Mouse (Mus musculus): ENCODE results near the gene Tex22. TPM values are rescaled to one million over a fixed set of nuclear protein-coding genes. Genes with fewer than 3 reads are reported as not detected.

The Tex22 gene
- not detected in 2 replicates for polyA plus RNA-seq (2015; fragmentation: Nextera tagmentation; extraction: Ambion mirVana)

- H3K4me3 ChIP-seq (ENCODE audit: low read depth, low read length), result peak within 1 kb of the TSS; percentile 58
- peak; percentile 81 for ATAC-seq
Measured at GRCm38 (mm10) chr12:113074329-113075062, at the start of gene Tex22. Gene Tex22, plus strand, starts transcription at chr12:113074502.

GRCm38 (mm10) chr12:113026557-113026956 is 47.7 kb upstream of the Tex22 start:
- peaks cover 15% of the 10 kb centered on the region for H3K36me3 ChIP-seq (replicated peaks; ENCODE audit: insufficient read depth, low read length)
- no peak overlapping the region for H3K27ac ChIP-seq (ENCODE audit: low read depth)
- no peak for TF ChIP-seq EP300 (IDR thresholded peaks at IDR 0.05; ENCODE audit: low read depth)
- TF ChIP-seq CTCF (IDR thresholded peaks at IDR 0.05; ENCODE audit: low read depth), result peak; percentile 38; the same call in 1 of the 2 replicates
- no peaks in the 10 kb centered on the region for H3K9me3 ChIP-seq (ENCODE audit: low read length)
- DNase-seq (no peak), ATAC-seq (no peak)
- no peak overlapping the region for H3K4me2 ChIP-seq (ENCODE audit: low read depth, low read length)
- peaks cover 19% of the 10 kb centered on the region for H3K4me1 ChIP-seq (ENCODE audit: insufficient read depth)
- H3K27me3 ChIP-seq (ENCODE audit: insufficient read depth, low read length), result no peaks in the 10 kb centered on the region
- WGBS (ENCODE audit: insufficient replicate concordance), result 97% methylated on average over 1 of the region's 1 CpGs
- H3K9ac ChIP-seq (replicated peaks), result no peak overlapping the region
- no peak overlapping the region for H3K4me3 ChIP-seq (ENCODE audit: low read depth, low read length)

More at GRCm38 (mm10) chr12:113074329-113075062, at the start of gene Tex22:
- Histone ChIP-seq H3K27ac (ENCODE audit: low read depth) (peak within 1 kb of the TSS; percentile 80), H3K27me3 (ENCODE audit: insufficient read depth, low read length) (no peaks in the 10 kb centered on the region), H3K9ac (replicated peaks) (peak within 1 kb of the TSS; percentile 75), H3K4me1 (ENCODE audit: insufficient read depth) (peaks cover 30% of the 10 kb centered on the region), H3K36me3 (replicated peaks; ENCODE audit: insufficient read depth, low read length) (peaks cover 17% of the 10 kb centered on the region), H3K4me2 (ENCODE audit: low read depth, low read length) (peak within 1 kb of the TSS; percentile 99), H3K9me3 (ENCODE audit: low read length) (no peaks in the 10 kb centered on the region)
- 3% methylated on average over 32 of the region's 32 CpGs for WGBS (ENCODE audit: insufficient replicate concordance)
- peak; percentile 85 for DNase-seq
- TF ChIP-seq CTCF (IDR thresholded peaks at IDR 0.05; ENCODE audit: low read depth) (no peak), EP300 (IDR thresholded peaks at IDR 0.05; ENCODE audit: low read depth) (no peak)

- Histone ChIP-seq H3K4me2 (ENCODE audit: low read depth, low read length) (no peak overlapping the region), H3K4me1 (ENCODE audit: insufficient read depth) (peaks cover 28% of the 10 kb centered on the region), H3K9ac (replicated peaks) (no peak overlapping the region), H3K27ac (ENCODE audit: low read depth) (no peak overlapping the region), H3K27me3 (ENCODE audit: insufficient read depth, low read length) (no peaks in the 10 kb centered on the region), H3K36me3 (replicated peaks; ENCODE audit: insufficient read depth, low read length) (peaks cover 15% of the 10 kb centered on the region; the same call in 1 of the 2 replicates), H3K9me3 (ENCODE audit: low read length) (no peaks in the 10 kb centered on the region), H3K4me3 (ENCODE audit: low read depth, low read length) (no peak overlapping the region)
- no peak for DNase-seq
- TF ChIP-seq EP300 (IDR thresholded peaks at IDR 0.05; ENCODE audit: low read depth) (no peak), CTCF (IDR thresholded peaks at IDR 0.05; ENCODE audit: low read depth) (no peak)
- 88% methylated on average over 2 of the region's 2 CpGs for WGBS (ENCODE audit: insufficient replicate concordance)
- no peak for ATAC-seq
Measured at GRCm38 (mm10) chr12:113027495-113027894, 46.8 kb upstream of the Tex22 start.

- 78% methylated on average over 5 of the region's 5 CpGs for WGBS (ENCODE audit: insufficient replicate concordance)
- Histone ChIP-seq H3K9ac (replicated peaks) (no peak overlapping the region), H3K4me3 (ENCODE audit: low read depth, low read length) (no peak overlapping the region), H3K36me3 (replicated peaks; ENCODE audit: insufficient read depth, low read length) (peaks cover 15% of the 10 kb centered on the region; the same call in 1 of the 2 replicates), H3K27me3 (ENCODE audit: insufficient read depth, low read length) (no peaks in the 10 kb centered on the region), H3K9me3 (ENCODE audit: low read length) (no peaks in the 10 kb centered on the region), H3K4me1 (ENCODE audit: insufficient read depth) (peaks cover 30% of the 10 kb centered on the region), H3K27ac (ENCODE audit: low read depth) (no peak overlapping the region), H3K4me2 (ENCODE audit: low read depth, low read length) (no peak overlapping the region)
- TF ChIP-seq CTCF (IDR thresholded peaks at IDR 0.05; ENCODE audit: low read depth), result no peak
- TF ChIP-seq EP300 (IDR thresholded peaks at IDR 0.05; ENCODE audit: low read depth), result no peak
- ATAC-seq (no peak), DNase-seq (no peak)
Measured at GRCm38 (mm10) chr12:113028067-113028466, 46.2 kb upstream of the Tex22 start.

- Histone ChIP-seq H3K36me3 (replicated peaks; ENCODE audit: insufficient read depth, low read length) (peaks cover 11% of the 10 kb centered on the region; the same call in 1 of the 2 replicates), H3K27ac (ENCODE audit: low read depth) (no peak overlapping the region), H3K9me3 (ENCODE audit: low read length) (no peaks in the 10 kb centered on the region), H3K4me3 (ENCODE audit: low read depth, low read length) (no peak overlapping the region), H3K27me3 (ENCODE audit: insufficient read depth, low read length) (no peaks in the 10 kb centered on the region), H3K4me1 (ENCODE audit: insufficient read depth) (peaks cover 30% of the 10 kb centered on the region), H3K4me2 (ENCODE audit: low read depth, low read length) (no peak overlapping the region), H3K9ac (replicated peaks) (no peak overlapping the region)
- DNase-seq (no peak), ATAC-seq (no peak)
- no peak for TF ChIP-seq EP300 (IDR thresholded peaks at IDR 0.05; ENCODE audit: low read depth)
- no peak for TF ChIP-seq CTCF (IDR thresholded peaks at IDR 0.05; ENCODE audit: low read depth)
- 82% methylated on average over 9 of the region's 9 CpGs for WGBS (ENCODE audit: insufficient replicate concordance)
Measured at GRCm38 (mm10) chr12:113028898-113029297, 45.4 kb upstream of the Tex22 start.

GRCm38 (mm10) chr12:113030046-113030445 is 44.3 kb upstream of the Tex22 start:
- 58% methylated on average over 4 of the region's 4 CpGs for WGBS (ENCODE audit: insufficient replicate concordance)
- Histone ChIP-seq H3K4me2 (ENCODE audit: low read depth, low read length) (no peak overlapping the region), H3K27ac (ENCODE audit: low read depth) (peak overlapping the region; percentile 86; the same call in 1 of the 2 replicates), H3K4me3 (ENCODE audit: low read depth, low read length) (no peak overlapping the region), H3K9ac (replicated peaks) (no peak overlapping the region), H3K36me3 (replicated peaks; ENCODE audit: insufficient read depth, low read length) (peaks cover 10% of the 10 kb centered on the region; the same call in 1 of the 2 replicates), H3K27me3 (ENCODE audit: insufficient read depth, low read length) (no peaks in the 10 kb centered on the region), H3K9me3 (ENCODE audit: low read length) (no peaks in the 10 kb centered on the region), H3K4me1 (ENCODE audit: insufficient read depth) (peaks cover 36% of the 10 kb centered on the region)
- TF ChIP-seq EP300 (IDR thresholded peaks at IDR 0.05; ENCODE audit: low read depth) (no peak), CTCF (IDR thresholded peaks at IDR 0.05; ENCODE audit: low read depth) (no peak)
- DNase-seq (no peak), ATAC-seq (peak; percentile 33)
